Mouse (Mus musculus) neural tube, embryonic 11.5 days (tissue): ENCODE results near the gene Scarb1. TPM values are rescaled to one million over a fixed set of nuclear protein-coding genes. Genes with fewer than 3 reads are reported as not detected.

Source experiments
- ATAC-seq: fragments of 200-750 bp; cut with Nextera tagmentation; 2 replicates; pipeline ENCODE4 v1.8.0; 2017; ENCODE audit warnings: moderate number of reproducible peaks, mild to moderate bottlenecking, moderate TSS enrichment, moderate library complexity; ENCODE audit not compliant: insufficient read depth, low FRiP score, low TSS enrichment
- DNase-seq: peaks from one replicate; pipeline ENCODE4 v3.0.0-alpha.2; 2015; ENCODE audit warnings: low spot score
- H3K27ac ChIP-seq: fragments of 300-500 bp; sonication (generic); 2 replicates; pipeline ENCODE4 v1.5.1; 2014; ENCODE audit warnings: low read depth, mild to moderate bottlenecking, low read length
- H3K27me3 ChIP-seq: fragments of 300-500 bp; sonication (generic); 2 replicates; pipeline ENCODE4 v1.6.1; 2014; ENCODE audit warnings: mild to moderate bottlenecking, low read length, mixed read lengths; ENCODE audit not compliant: control insufficient read depth, insufficient read depth
- H3K36me3 ChIP-seq: fragments of 300-500 bp; sonication (generic); 2 replicates; pipeline ENCODE4 v1.6.1; 2014; ENCODE audit warnings: mild to moderate bottlenecking, low read length, moderate library complexity, mixed read lengths; ENCODE audit not compliant: control insufficient read depth, insufficient read depth
- H3K4me1 ChIP-seq: fragments of 300-500 bp; sonication (generic); 2 replicates; pipeline ENCODE4 v1.6.1; 2014; ENCODE audit warnings: low read length, mixed read lengths; ENCODE audit not compliant: control insufficient read depth, insufficient read depth
- H3K4me2 ChIP-seq: fragments of 300-500 bp; sonication (generic); 2 replicates; pipeline ENCODE4 v1.6.1; 2014; ENCODE audit warnings: low read depth, mild to moderate bottlenecking, moderate library complexity
- H3K4me3 ChIP-seq: fragments of 300-500 bp; sonication (generic); 2 replicates; pipeline ENCODE4 v1.5.1; 2014; ENCODE audit warnings: low read depth, low read length
- H3K9ac ChIP-seq: fragments of 300-500 bp; sonication (generic); 2 replicates; pipeline ENCODE4 v1.6.1; 2014; ENCODE audit warnings: mild to moderate bottlenecking, low read length
- H3K9me3 ChIP-seq: fragments of 300-500 bp; sonication (generic); 2 replicates; pipeline ENCODE4 v1.6.1; 2016; ENCODE audit warnings: low read length; ENCODE audit not compliant: control insufficient read depth
- WGBS: fragments of 180-500 bp; shearing (Covaris S2); extraction: QIAGEN DNeasy Blood & Tissue Kit; methylation state at CpG from one replicate; pipeline ENCODE4 v1.1.7; 2014; 5-methylcytosine and 5-hydroxymethylcytosine counted together
- polyA plus RNA-seq: library from polyadenylated mRNA; unstranded; fragments of >200 nt; fragmentation: Nextera tagmentation; extraction: Ambion mirVana; gene quantifications from 2 replicates; pipeline ENCODE4 v1.2.1, GENCODE M21; 2014

The Scarb1 gene
- polyA plus RNA-seq, 1 experiment from 2014 or later: 22.2 TPM

DNA sequence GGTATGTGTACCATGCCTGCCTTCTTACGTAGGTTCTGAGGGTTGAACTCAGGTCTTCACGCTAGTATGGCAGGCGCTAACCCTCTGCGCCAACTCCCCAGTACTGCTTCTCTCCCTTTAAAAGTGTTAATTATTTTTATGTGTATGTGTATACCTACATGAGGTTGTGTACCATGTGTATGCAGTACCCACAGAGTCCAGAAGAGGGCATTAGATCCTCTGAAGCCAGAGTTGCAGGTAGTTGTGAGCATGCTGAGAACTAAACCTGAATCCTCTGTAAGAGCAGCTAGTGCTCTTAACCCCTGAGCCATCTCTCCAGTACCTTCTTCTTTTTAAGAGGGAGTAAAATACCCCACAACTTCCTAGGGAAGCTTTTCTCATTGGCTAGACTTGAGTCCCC lies 113.2 kb downstream of the Scarb1 start:
- no peak overlapping the region for H3K27ac ChIP-seq
- DNase-seq: no peak
- H3K4me2 ChIP-seq: no peak overlapping the region
- H3K4me1 ChIP-seq: peaks cover 7% of the 10 kb centered on the region; the same call in 1 of the 2 replicates
- H3K36me3 ChIP-seq: no peaks in the 10 kb centered on the region
- H3K27me3 ChIP-seq: no peaks in the 10 kb centered on the region
- H3K9me3 ChIP-seq: 0 out of 2 replicates have a peak, but pooled peaks cover 4% of the 10 kb centered on the region
- 97% methylated on average over 4 of the region's 4 CpGs for WGBS
- H3K9ac ChIP-seq: no peak overlapping the region
- no peak overlapping the region for H3K4me3 ChIP-seq
- no peak for ATAC-seq

Other genes with a start within 250 kb of the Scarb1 start
- 23.6 and 24.3 TPM in 2 replicates for gene Ncor2, start 161.9 kb downstream of the Scarb1 start, polyA plus RNA-seq
- gene Gm10382, start 48.2 kb upstream of the Scarb1 start, polyA plus RNA-seq: 0.46 TPM in 1 of 2 replicates, not detected in the other
- gene Ubc, start 49.1 kb upstream of the Scarb1 start, polyA plus RNA-seq: 1,090 and 1,143 TPM in 2 replicates
- 11.1 and 13.4 TPM in 2 replicates for gene Dhx37, start 93.0 kb upstream of the Scarb1 start, polyA plus RNA-seq
- 33.7 and 38.0 TPM in 2 replicates for gene Bri3bp, start 100.5 kb upstream of the Scarb1 start, polyA plus RNA-seq
- 50.3 and 65.1 TPM in 2 replicates for gene Aacs, start 134.7 kb upstream of the Scarb1 start, polyA plus RNA-seq
- gene Tmem132b, start 190.7 kb upstream of the Scarb1 start, polyA plus RNA-seq: 1.4 and 1.5 TPM in 2 replicates